Mouse (Mus musculus) ES-E14 (cell line): Measurements from ENCODE around the gene Nbl1.

Experiments
- HCFC1 ChIP-seq: IDR thresholded peaks from 2 replicates; pipeline ENCODE4 v1.6.1; 2012; ENCODE audit warnings: low read length, inconsistent platforms, borderline replicate concordance; ENCODE audit not compliant: insufficient read depth
- MAFK ChIP-seq: IDR thresholded peaks from 2 replicates; pipeline ENCODE4 v1.6.1; 2014; ENCODE audit warnings: mild to moderate bottlenecking, low read depth, low read length, inconsistent platforms; ENCODE audit not compliant: insufficient read depth
- ZC3H11A ChIP-seq: IDR thresholded peaks from 2 replicates; pipeline ENCODE4 v1.6.1; 2012; ENCODE audit warnings: low read depth, mild to moderate bottlenecking, inconsistent platforms, low read length, borderline replicate concordance
- ZNF384 ChIP-seq: IDR thresholded peaks from 2 replicates; pipeline ENCODE4 v1.6.1; 2012; ENCODE audit warnings: low read depth, low read length, inconsistent platforms

DNA sequence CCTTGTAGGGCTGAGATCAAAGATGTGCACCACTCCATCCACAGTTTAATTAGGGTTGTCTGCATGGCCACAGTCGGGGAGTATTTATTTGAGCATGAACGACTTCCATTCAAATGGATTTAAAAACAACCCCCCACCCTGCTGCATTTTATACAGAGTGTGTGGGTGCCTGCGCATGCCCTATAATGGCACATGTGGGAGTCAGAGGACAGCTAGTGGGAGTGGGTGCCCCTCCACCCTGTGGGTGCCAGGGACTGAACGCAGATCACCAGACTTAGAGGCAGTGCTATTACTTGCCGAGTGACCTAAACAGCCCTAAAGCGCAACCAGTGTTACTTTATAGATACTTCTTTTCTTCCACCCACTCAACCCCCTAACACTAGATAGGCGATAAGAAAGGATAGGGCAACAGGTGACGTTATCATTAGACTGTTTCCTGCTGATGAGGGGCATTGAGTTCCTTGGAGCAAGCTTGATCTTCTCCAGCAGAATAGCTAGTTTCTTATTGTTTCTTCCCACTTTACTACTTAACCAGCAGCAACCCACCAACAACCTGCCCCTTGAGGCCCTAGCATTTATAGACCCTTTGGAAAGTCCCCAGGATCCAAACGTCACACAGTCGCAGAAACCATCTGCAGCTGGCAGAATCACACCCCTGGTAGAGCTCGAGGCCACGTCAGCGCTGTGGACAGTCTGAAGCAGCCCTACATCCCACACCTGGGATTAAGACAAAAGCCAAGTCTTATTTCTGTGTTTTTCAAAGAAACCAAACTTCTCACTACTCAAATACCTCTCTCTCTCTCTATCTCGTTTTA is 39.3 kb upstream of the Nbl1 start:
- no peak for TF ChIP-seq ZNF384
- TF ChIP-seq HCFC1 = no peak
- TF ChIP-seq MAFK = no peak
- no peak for TF ChIP-seq ZC3H11A
